In genomic region chr7:139368218-139368617, GRCm38 (mm10) we compare ENCODE assay signal across 8 mouse cellular contexts. TPM values are rescaled to one million over a fixed set of nuclear protein-coding genes. Genes with fewer than 3 reads are reported as not detected.
DNase-seq lines count a peak whose midpoint lies in the region; ATAC-seq and TF ChIP-seq lines count a peak whose summit lies in the region.

No protein-coding gene starts in this region.

- H3K27me3 ChIP-seq in forebrain, embryonic 15.5 days, result no peaks in the 10 kb centered on the region
- no peaks in the 10 kb centered on the region for H3K27me3 ChIP-seq in forebrain, embryonic 11.5 days (ENCODE audit: control insufficient read depth, insufficient read depth, low read length)
- no peaks in the 10 kb centered on the region for H3K27me3 ChIP-seq in spleen, adult 2 months (ENCODE audit: control insufficient read depth, insufficient read depth, low read length)
- no peaks in the 10 kb centered on the region for H3K27me3 ChIP-seq in limb, embryonic 10.5 days (ENCODE audit: low read depth, poor library complexity, severe bottlenecking)
- no peaks in the 10 kb centered on the region for H3K27me3 ChIP-seq in stomach, postnatal 0 days (ENCODE audit: control insufficient read depth, insufficient read depth, low read length)

- H3K27ac ChIP-seq in forebrain, embryonic 15.5 days (replicated peaks), result peak overlapping the region; percentile 16; the same call in 1 of the 2 replicates
- H3K27ac ChIP-seq in forebrain, embryonic 11.5 days (ENCODE audit: low read depth, low read length), result no peak overlapping the region
- peak overlapping the region; percentile 2; the same call in 1 of the 2 replicates for H3K27ac ChIP-seq in spleen, adult 2 months (ENCODE audit: insufficient read depth, low read length)
- peak overlapping the region; percentile 85 for H3K27ac ChIP-seq in limb, embryonic 10.5 days
- H3K27ac ChIP-seq in stomach, postnatal 0 days (replicated peaks), result peak overlapping the region; percentile 89

- no peak overlapping the region for H3K4me2 ChIP-seq in forebrain, embryonic 15.5 days (replicated peaks)
- H3K4me2 ChIP-seq in forebrain, embryonic 11.5 days (ENCODE audit: low read depth, low read length, severe bottlenecking), result no peak overlapping the region
- H3K4me2 ChIP-seq in stomach, postnatal 0 days (replicated peaks; ENCODE audit: low read depth), result 0 out of 2 replicates have a peak overlapping the region, but pooled peaks have one; percentile 11

- ATAC-seq in forebrain, embryonic 15.5 days (replicated peaks), result no peak
- no peak for ATAC-seq in forebrain, embryonic 11.5 days (replicated peaks; ENCODE audit: low FRiP score)
- no peak for ATAC-seq in stomach, postnatal 0 days (ENCODE audit: low FRiP score, low TSS enrichment)

- no peak for TF ChIP-seq CTCF in spleen, adult 2 months (IDR thresholded peaks at IDR 0.05; ENCODE audit: extremely low read depth, insufficient read depth, insufficient read length, insufficient replicate concordance)
- TF ChIP-seq CTCF in stomach, postnatal 0 days (IDR thresholded peaks at IDR 0.05; ENCODE audit: low read depth), result peak; percentile 13; the same call in 1 of the 2 replicates

- no peaks in the 10 kb centered on the region for H3K9me3 ChIP-seq in forebrain, embryonic 15.5 days
- H3K9me3 ChIP-seq in forebrain, embryonic 11.5 days (ENCODE audit: control insufficient read depth, low read length), result no peaks in the 10 kb centered on the region
- H3K9me3 ChIP-seq in limb, embryonic 10.5 days (replicated peaks), result no peaks in the 10 kb centered on the region
- no peaks in the 10 kb centered on the region for H3K9me3 ChIP-seq in stomach, postnatal 0 days (ENCODE audit: control insufficient read depth, low read length)

- 88% methylated on average over 2 of the region's 2 CpGs for WGBS in forebrain, embryonic 15.5 days
- 90% methylated on average over 2 of the region's 2 CpGs for WGBS in forebrain, embryonic 11.5 days
- 92% methylated on average over 2 of the region's 2 CpGs for WGBS in spleen, adult 2 months
- 87% methylated on average over 2 of the region's 2 CpGs for WGBS in limb, embryonic 10.5 days
- WGBS in stomach, postnatal 0 days, result 62% methylated on average over 2 of the region's 2 CpGs

- no peak for TF ChIP-seq EP300 in stomach, postnatal 0 days (optimal IDR thresholded peaks at IDR 0.05)

- H3K4me1 ChIP-seq in forebrain, embryonic 15.5 days, result peaks cover 26% of the 10 kb centered on the region
- peaks cover 9% of the 10 kb centered on the region for H3K4me1 ChIP-seq in forebrain, embryonic 11.5 days (replicated peaks; ENCODE audit: control insufficient read depth, insufficient read depth, low read length)
- no peaks in the 10 kb centered on the region for H3K4me1 ChIP-seq in spleen, adult 2 months (ENCODE audit: control insufficient read depth, insufficient read depth, insufficient read length)
- peaks cover 47% of the 10 kb centered on the region for H3K4me1 ChIP-seq in limb, embryonic 10.5 days
- peaks cover 36% of the 10 kb centered on the region for H3K4me1 ChIP-seq in stomach, postnatal 0 days (replicated peaks; ENCODE audit: control insufficient read depth, insufficient read depth)

- no peaks in the 10 kb centered on the region for H3K36me3 ChIP-seq in forebrain, embryonic 15.5 days
- H3K36me3 ChIP-seq in forebrain, embryonic 11.5 days (ENCODE audit: control insufficient read depth, insufficient read depth, low read length), result no peaks in the 10 kb centered on the region
- H3K36me3 ChIP-seq in spleen, adult 2 months (ENCODE audit: control insufficient read depth, insufficient read depth, low read length), result no peaks in the 10 kb centered on the region
- H3K36me3 ChIP-seq in limb, embryonic 10.5 days, result no peaks in the 10 kb centered on the region
- H3K36me3 ChIP-seq in stomach, postnatal 0 days (ENCODE audit: control insufficient read depth, insufficient read depth, low read length), result no peaks in the 10 kb centered on the region

- no peak for TF ChIP-seq POLR2A in spleen, adult 2 months (IDR thresholded peaks at IDR 0.05; ENCODE audit: low read depth, low read length)

- no peak overlapping the region for H3K9ac ChIP-seq in forebrain, embryonic 15.5 days (replicated peaks)
- H3K9ac ChIP-seq in forebrain, embryonic 11.5 days (ENCODE audit: low read length), result no peak overlapping the region
- peak overlapping the region; percentile 47 for H3K9ac ChIP-seq in stomach, postnatal 0 days (ENCODE audit: low read length)

- no peak overlapping the region for H3K4me3 ChIP-seq in forebrain, embryonic 15.5 days
- H3K4me3 ChIP-seq in forebrain, embryonic 11.5 days (ENCODE audit: low read depth, low read length), result no peak overlapping the region
- no peak overlapping the region for H3K4me3 ChIP-seq in spleen, adult 2 months (ENCODE audit: extremely low read depth, insufficient read depth, insufficient read length)
- H3K4me3 ChIP-seq in limb, embryonic 10.5 days, result no peak overlapping the region
- H3K4me3 ChIP-seq in stomach, postnatal 0 days (ENCODE audit: low read depth, low read length), result no peak overlapping the region

- no peak for DNase-seq in forebrain, embryonic 11.5 days (ENCODE audit: low spot score)
- no peak for DNase-seq in spleen, adult 2 months (ENCODE audit: low read depth in 1 of 2, low spot score in 2 of 2)
- DNase-seq in spleen, postnatal 14 days (ENCODE audit: low spot score in 2 of 2), result no peak
- DNase-seq in limb, embryonic 10.5 days (ENCODE audit: low spot score), result no peak
- no peak for DNase-seq in stomach, postnatal 0 days (ENCODE audit: low spot score)
- DNase-seq in embryo, embryonic 11 days, result no peak
- no peak for DNase-seq in ovary, postnatal 14 days (ENCODE audit: low spot score)

RNA-seq across cellular contexts. Expression of gene Inpp5a, which starts 20.7 kb away (rescaled TPM):
- 10.8 and 12.7 TPM in 2 replicates for polyA plus RNA-seq in forebrain, embryonic 15.5 days (2015; fragmentation: Nextera tagmentation; extraction: Ambion mirVana)
- 22.4 and 23.7 TPM in 2 replicates for polyA plus RNA-seq in forebrain, embryonic 11.5 days (2014; fragmentation: Nextera tagmentation; extraction: Ambion mirVana)
- 10.3 and 13.4 TPM in 2 replicates for polyA plus RNA-seq in spleen, adult 2 months (2012; rRNA removed)
- 14.2 and 17.3 TPM in 2 replicates for polyA plus RNA-seq in limb, embryonic 10.5 days (2016; fragmentation: Nextera tagmentation; extraction: Ambion mirVana)
- polyA plus RNA-seq in stomach, postnatal 0 days (2015; fragmentation: Nextera tagmentation; extraction: Ambion mirVana), result 25.4 and 27.6 TPM in 2 replicates
